In the genomic region with DNA sequence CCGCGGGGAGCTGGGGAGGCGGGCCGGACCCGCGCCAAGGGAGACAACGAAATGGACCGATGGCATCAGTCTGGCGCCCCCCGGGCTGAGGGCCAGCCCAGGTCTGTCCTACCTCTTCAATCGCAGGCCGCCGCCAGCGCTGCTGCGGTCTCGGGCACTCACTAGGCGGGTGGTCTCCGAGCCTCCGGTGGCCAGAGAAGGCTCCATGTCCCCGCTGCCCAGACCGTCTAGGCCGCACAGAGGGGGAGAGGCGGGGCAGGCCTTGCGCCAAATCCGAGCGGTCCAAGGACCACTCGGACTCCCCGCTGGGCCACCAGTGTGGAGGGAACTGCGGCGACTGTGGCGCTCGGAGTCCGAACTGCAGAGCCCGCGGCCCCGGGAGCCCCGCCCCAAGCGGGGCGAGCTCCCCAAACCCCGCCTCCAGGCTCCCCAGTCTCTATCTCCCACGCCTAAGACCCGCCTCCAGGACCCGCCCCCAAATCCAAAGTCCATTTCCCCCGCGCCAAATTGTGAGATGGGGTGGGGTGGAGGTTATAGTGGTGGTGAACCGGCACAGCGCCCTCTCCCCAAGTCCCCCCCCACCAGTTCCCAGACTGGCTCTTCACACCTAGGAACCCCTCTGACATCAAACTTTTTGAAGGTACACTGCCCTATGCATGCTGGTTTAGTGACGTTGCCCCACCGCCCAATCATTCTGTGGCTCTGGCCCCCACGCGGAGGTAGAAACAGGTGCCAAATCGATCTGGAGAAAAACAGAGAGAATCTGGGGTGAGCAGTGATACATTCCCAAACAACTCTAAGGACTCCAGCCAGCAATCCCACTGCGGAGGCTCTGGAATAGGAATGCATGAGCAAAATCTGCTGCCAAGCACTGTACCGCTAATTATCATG, we compare ENCODE assay signal across 8 mouse cellular contexts. TPM values are rescaled to one million over a fixed set of nuclear protein-coding genes. Genes with fewer than 3 reads are reported as not detected.
DNase-seq lines count a peak whose midpoint lies in the region; ATAC-seq and TF ChIP-seq lines count a peak whose summit lies in the region.

No protein-coding gene starts in this region.

- WGBS in spleen, adult 2 months = 3% methylated on average over 48 of the region's 54 CpGs
- WGBS in forebrain, embryonic 12.5 days = under 1% methylated on average over 54 of the region's 54 CpGs
- under 1% methylated on average over 50 of the region's 54 CpGs for WGBS in intestine, embryonic 16.5 days
- WGBS in limb, embryonic 10.5 days = under 1% methylated on average over 54 of the region's 54 CpGs
- under 1% methylated on average over 54 of the region's 54 CpGs for WGBS in midbrain, embryonic 14.5 days

- peaks cover 22% of the 10 kb centered on the region for H3K4me1 ChIP-seq in spleen, adult 2 months (ENCODE audit: control insufficient read depth, insufficient read depth, insufficient read length)
- H3K4me1 ChIP-seq in forebrain, embryonic 12.5 days = peaks cover 35% of the 10 kb centered on the region
- peaks cover 31% of the 10 kb centered on the region for H3K4me1 ChIP-seq in intestine, embryonic 16.5 days (ENCODE audit: control insufficient read depth, insufficient read depth, low read length)
- H3K4me1 ChIP-seq in limb, embryonic 10.5 days = peaks cover 36% of the 10 kb centered on the region
- peaks cover 17% of the 10 kb centered on the region; the same call in 1 of the 2 replicates for H3K4me1 ChIP-seq in midbrain, embryonic 14.5 days (ENCODE audit: control insufficient read depth, insufficient read depth, low read length)

- peak in 1 of 2 experiments; percentile 31 for DNase-seq in spleen, adult 2 months (ENCODE audit: low read depth in 1 of 2, low spot score in 2 of 2)
- no peak for DNase-seq in spleen, postnatal 14 days (ENCODE audit: low spot score in 2 of 2)
- peak; percentile 64 for DNase-seq in limb, embryonic 10.5 days (ENCODE audit: low spot score)
- peak; percentile 71 for DNase-seq in midbrain, embryonic 14.5 days
- DNase-seq in thymus, adult 18-20 months = peak; percentile 23 to 29
- DNase-seq in cerebellum, adult 11-12 months = no peak

- no peak for TF ChIP-seq POLR2A in spleen, adult 2 months (IDR thresholded peaks at IDR 0.05; ENCODE audit: low read depth, low read length)

- H3K4me3 ChIP-seq in spleen, adult 2 months (ENCODE audit: extremely low read depth, insufficient read depth, insufficient read length) = peak overlapping the region; percentile 32; the same call in 1 of the 2 replicates
- H3K4me3 ChIP-seq in forebrain, embryonic 12.5 days (replicated peaks) = peak overlapping the region; percentile 44
- peak overlapping the region; percentile 56 for H3K4me3 ChIP-seq in intestine, embryonic 16.5 days (ENCODE audit: low read length)
- peak overlapping the region; percentile 47 for H3K4me3 ChIP-seq in limb, embryonic 10.5 days
- H3K4me3 ChIP-seq in midbrain, embryonic 14.5 days (replicated peaks; ENCODE audit: low read depth, low read length) = peak overlapping the region; percentile 47

- no peaks in the 10 kb centered on the region for H3K9me3 ChIP-seq in forebrain, embryonic 12.5 days
- no peaks in the 10 kb centered on the region for H3K9me3 ChIP-seq in intestine, embryonic 16.5 days (ENCODE audit: control insufficient read depth, low read length)
- H3K9me3 ChIP-seq in limb, embryonic 10.5 days (replicated peaks) = no peaks in the 10 kb centered on the region
- no peaks in the 10 kb centered on the region for H3K9me3 ChIP-seq in midbrain, embryonic 14.5 days (ENCODE audit: control insufficient read depth, low read length)

- H3K27ac ChIP-seq in spleen, adult 2 months (ENCODE audit: insufficient read depth, low read length) = no peak overlapping the region
- no peak overlapping the region for H3K27ac ChIP-seq in forebrain, embryonic 12.5 days
- H3K27ac ChIP-seq in intestine, embryonic 16.5 days (ENCODE audit: low read length) = no peak overlapping the region
- peak overlapping the region; percentile 21; the same call in 1 of the 2 replicates for H3K27ac ChIP-seq in limb, embryonic 10.5 days
- H3K27ac ChIP-seq in midbrain, embryonic 14.5 days (replicated peaks; ENCODE audit: low read depth, low read length) = 0 out of 2 replicates have a peak overlapping the region, but pooled peaks have one; percentile 42

- no peak for TF ChIP-seq CTCF in spleen, adult 2 months (IDR thresholded peaks at IDR 0.05; ENCODE audit: extremely low read depth, insufficient read depth, insufficient read length, insufficient replicate concordance)

- ATAC-seq in forebrain, embryonic 12.5 days (ENCODE audit: low FRiP score) = peak; percentile 71
- ATAC-seq in intestine, embryonic 16.5 days = peak; percentile 87
- ATAC-seq in midbrain, embryonic 14.5 days (ENCODE audit: low FRiP score, low TSS enrichment) = peak; percentile 57

- no peaks in the 10 kb centered on the region for H3K36me3 ChIP-seq in spleen, adult 2 months (ENCODE audit: control insufficient read depth, insufficient read depth, low read length)
- H3K36me3 ChIP-seq in forebrain, embryonic 12.5 days (replicated peaks) = no peaks in the 10 kb centered on the region
- H3K36me3 ChIP-seq in intestine, embryonic 16.5 days (ENCODE audit: control insufficient read depth, insufficient read depth, low read length) = no peaks in the 10 kb centered on the region; the same call in 1 of the 2 replicates
- H3K36me3 ChIP-seq in limb, embryonic 10.5 days = no peaks in the 10 kb centered on the region
- H3K36me3 ChIP-seq in midbrain, embryonic 14.5 days (ENCODE audit: control insufficient read depth, insufficient read depth, low read length) = no peaks in the 10 kb centered on the region

- H3K4me2 ChIP-seq in forebrain, embryonic 12.5 days = peak overlapping the region; percentile 61
- peak overlapping the region; percentile 88 for H3K4me2 ChIP-seq in intestine, embryonic 16.5 days (ENCODE audit: low read depth, low read length)
- H3K4me2 ChIP-seq in midbrain, embryonic 14.5 days (ENCODE audit: low read length) = peak overlapping the region; percentile 57

- H3K9ac ChIP-seq in forebrain, embryonic 12.5 days = peak overlapping the region; percentile 55; the same call in 1 of the 2 replicates
- H3K9ac ChIP-seq in intestine, embryonic 16.5 days (ENCODE audit: low read depth, low read length) = peak overlapping the region; percentile 55
- H3K9ac ChIP-seq in midbrain, embryonic 14.5 days (replicated peaks; ENCODE audit: low read length) = peak overlapping the region; percentile 72

- H3K27me3 ChIP-seq in spleen, adult 2 months (ENCODE audit: control insufficient read depth, insufficient read depth, low read length) = peaks cover 30% of the 10 kb centered on the region
- peaks cover 99% of the 10 kb centered on the region for H3K27me3 ChIP-seq in forebrain, embryonic 12.5 days
- peaks cover 88% of the 10 kb centered on the region for H3K27me3 ChIP-seq in intestine, embryonic 16.5 days (replicated peaks; ENCODE audit: control insufficient read depth, insufficient read depth, low read length)
- peaks cover 100% of the 10 kb centered on the region for H3K27me3 ChIP-seq in limb, embryonic 10.5 days (ENCODE audit: low read depth, poor library complexity, severe bottlenecking)
- peaks cover 64% of the 10 kb centered on the region for H3K27me3 ChIP-seq in midbrain, embryonic 14.5 days (ENCODE audit: control insufficient read depth, insufficient read depth, low read length)

RNA-seq across cellular contexts. Expression of gene Dnajc5g, which starts 12.7 kb away (rescaled TPM):
- not detected in 2 replicates for polyA plus RNA-seq in spleen, adult 2 months (2012; rRNA removed)
- not detected in 2 replicates for polyA plus RNA-seq in forebrain, embryonic 12.5 days (2016; fragmentation: Nextera tagmentation; extraction: Ambion mirVana)
- polyA plus RNA-seq in intestine, embryonic 16.5 days (2015; fragmentation: Nextera tagmentation; extraction: Ambion mirVana) = not detected in 2 replicates
- not detected in 2 replicates for polyA plus RNA-seq in limb, embryonic 10.5 days (2016; fragmentation: Nextera tagmentation; extraction: Ambion mirVana)
- polyA plus RNA-seq in midbrain, embryonic 14.5 days (2014; fragmentation: Nextera tagmentation; extraction: Ambion mirVana) = not detected in 2 replicates

RNA-seq across cellular contexts. Expression of gene Slc30a3, which starts 14.6 kb away (rescaled TPM):
- polyA plus RNA-seq in spleen, adult 2 months (2012; rRNA removed) = 0.08 and 0.09 TPM in 2 replicates
- 2.3 and 2.9 TPM in 2 replicates for polyA plus RNA-seq in forebrain, embryonic 12.5 days (2016; fragmentation: Nextera tagmentation; extraction: Ambion mirVana)
- polyA plus RNA-seq in intestine, embryonic 16.5 days (2015; fragmentation: Nextera tagmentation; extraction: Ambion mirVana) = 0.12 and 0.15 TPM in 2 replicates
- 0.24 and 0.26 TPM in 2 replicates for polyA plus RNA-seq in limb, embryonic 10.5 days (2016; fragmentation: Nextera tagmentation; extraction: Ambion mirVana)
- polyA plus RNA-seq in midbrain, embryonic 14.5 days (2014; fragmentation: Nextera tagmentation; extraction: Ambion mirVana) = 19.8 and 20.0 TPM in 2 replicates

RNA-seq across cellular contexts. Expression of gene Trim54, which starts 23.1 kb away (rescaled TPM):
- not detected in 2 replicates for polyA plus RNA-seq in spleen, adult 2 months (2012; rRNA removed)
- polyA plus RNA-seq in forebrain, embryonic 12.5 days (2016; fragmentation: Nextera tagmentation; extraction: Ambion mirVana) = not detected in 2 replicates
- not detected in 2 replicates for polyA plus RNA-seq in intestine, embryonic 16.5 days (2015; fragmentation: Nextera tagmentation; extraction: Ambion mirVana)
- 0.23 TPM in 1 of 2 replicates, not detected in the other for polyA plus RNA-seq in limb, embryonic 10.5 days (2016; fragmentation: Nextera tagmentation; extraction: Ambion mirVana)
- polyA plus RNA-seq in midbrain, embryonic 14.5 days (2014; fragmentation: Nextera tagmentation; extraction: Ambion mirVana) = not detected in 2 replicates

RNA-seq across cellular contexts. Expression of gene Cad, which starts 38.8 kb away (rescaled TPM):
- polyA plus RNA-seq in spleen, adult 2 months (2012; rRNA removed) = 44.0 and 52.5 TPM in 2 replicates
- 45.4 and 54.1 TPM in 2 replicates for polyA plus RNA-seq in forebrain, embryonic 12.5 days (2016; fragmentation: Nextera tagmentation; extraction: Ambion mirVana)
- 16.8 and 18.2 TPM in 2 replicates for polyA plus RNA-seq in intestine, embryonic 16.5 days (2015; fragmentation: Nextera tagmentation; extraction: Ambion mirVana)
- polyA plus RNA-seq in limb, embryonic 10.5 days (2016; fragmentation: Nextera tagmentation; extraction: Ambion mirVana) = 63.1 and 71.3 TPM in 2 replicates
- polyA plus RNA-seq in midbrain, embryonic 14.5 days (2014; fragmentation: Nextera tagmentation; extraction: Ambion mirVana) = 11.8 and 17.2 TPM in 2 replicates

RNA-seq across cellular contexts. Expression of gene Slc5a6, which starts 44.7 kb away (rescaled TPM):
- polyA plus RNA-seq in spleen, adult 2 months (2012; rRNA removed) = 16.0 and 16.3 TPM in 2 replicates
- polyA plus RNA-seq in forebrain, embryonic 12.5 days (2016; fragmentation: Nextera tagmentation; extraction: Ambion mirVana) = 11.1 and 12.1 TPM in 2 replicates
- polyA plus RNA-seq in intestine, embryonic 16.5 days (2015; fragmentation: Nextera tagmentation; extraction: Ambion mirVana) = 18.8 TPM in 2 replicates
- 10.4 and 10.8 TPM in 2 replicates for polyA plus RNA-seq in limb, embryonic 10.5 days (2016; fragmentation: Nextera tagmentation; extraction: Ambion mirVana)
- 19.2 and 19.6 TPM in 2 replicates for polyA plus RNA-seq in midbrain, embryonic 14.5 days (2014; fragmentation: Nextera tagmentation; extraction: Ambion mirVana)

Comparison
In these comparisons a context has a peak if more than half of its experiments do, and no peak if none do; other contexts are left out.
1. DNase-seq: peak in limb, embryonic 10.5 days (single experiment), midbrain, embryonic 14.5 days (single experiment) and thymus, adult 18-20 months (2 of 2); none in spleen, postnatal 14 days (0 of 2) and cerebellum, adult 11-12 months (single experiment).
2. H3K27ac ChIP-seq: peak in limb, embryonic 10.5 days (single experiment) and midbrain, embryonic 14.5 days (single experiment); none in spleen, adult 2 months (single experiment), forebrain, embryonic 12.5 days (single experiment) and intestine, embryonic 16.5 days (single experiment).
3. Peak in every context shown above with its lines, with median percentiles within 50 percentile points of each other: H3K4me3 ChIP-seq, ATAC-seq, H3K4me2 ChIP-seq and H3K9ac ChIP-seq.